Mouse (Mus musculus): ENCODE measurements around the gene Cdhr2.

GRCm38 (mm10) chr13:54685174-54685573 is 16.1 kb upstream of the Cdhr2 start:
- TF ChIP-seq POLR2A (IDR thresholded peaks at IDR 0.05; ENCODE audit: borderline replicate concordance, control insufficient read depth, low read depth, low read length): no peak
- TF ChIP-seq CTCF (IDR thresholded peaks at IDR 0.05; ENCODE audit: control insufficient read depth, insufficient read depth, low read length): peak; percentile 66
